Mouse (Mus musculus) E14TG2a.4 (cell line): ENCODE results near the gene Exoc6b.

Experiments
- H3K27me3 ChIP-seq: 2 replicates; pipeline ENCODE4 v1.6.1; 2014; ENCODE audit warnings: low read length, control low read depth; ENCODE audit not compliant: insufficient read depth
- H3K36me3 ChIP-seq: 2 replicates; pipeline ENCODE4 v1.6.1; 2014; ENCODE audit warnings: low read length, control low read depth; ENCODE audit not compliant: insufficient read depth
- H3K4me1 ChIP-seq: replicated peaks from 2 replicates; pipeline ENCODE4 v1.6.1; 2014; ENCODE audit warnings: low read depth, low read length, control low read depth
- H3K4me3 ChIP-seq: replicated peaks from 2 replicates; pipeline ENCODE4 v1.5.1; 2014; ENCODE audit warnings: mild to moderate bottlenecking, low read length
- H3K9me3 ChIP-seq: 2 replicates; pipeline ENCODE4 v1.6.1; 2014; ENCODE audit warnings: low read length, control low read depth
- CTCF ChIP-seq: conservative IDR thresholded peaks from 2 replicates; pipeline ENCODE4 v1.5.1; 2014; ENCODE audit warnings: low read length
- NANOG ChIP-seq: IDR thresholded peaks from 2 replicates; pipeline ENCODE4 v1.6.1; 2014; ENCODE audit warnings: borderline replicate concordance, low read length, mixed read lengths
- POU5F1 ChIP-seq: IDR thresholded peaks from 2 replicates; pipeline ENCODE4 v1.6.1; 2014; ENCODE audit warnings: low read length, borderline replicate concordance

Exoc6b gene

GRCm38 (mm10) chr6:84806132-84806730, 263.1 kb downstream of the Exoc6b start:
- H3K4me3 ChIP-seq, result no peak overlapping the region
- no peaks in the 10 kb centered on the region for H3K4me1 ChIP-seq
- no peaks in the 10 kb centered on the region for H3K36me3 ChIP-seq
- no peaks in the 10 kb centered on the region for H3K9me3 ChIP-seq
- TF ChIP-seq CTCF (no peak), NANOG (no peak), POU5F1 (no peak)
- no peaks in the 10 kb centered on the region for H3K27me3 ChIP-seq

- TF ChIP-seq CTCF (no peak), NANOG (no peak), POU5F1 (no peak)
- Histone ChIP-seq H3K36me3 (no peaks in the 10 kb centered on the region), H3K4me3 (no peak overlapping the region), H3K4me1 (no peaks in the 10 kb centered on the region), H3K9me3 (no peaks in the 10 kb centered on the region), H3K27me3 (no peaks in the 10 kb centered on the region)
Measured at GRCm38 (mm10) chr6:84798736-84799135, 270.6 kb downstream of the Exoc6b start.

GRCm38 (mm10) chr6:84783994-84784393, 285.3 kb downstream of the Exoc6b start:
- no peak overlapping the region for H3K4me3 ChIP-seq
- no peaks in the 10 kb centered on the region for H3K27me3 ChIP-seq
- H3K4me1 ChIP-seq, result no peaks in the 10 kb centered on the region
- no peaks in the 10 kb centered on the region for H3K36me3 ChIP-seq
- H3K9me3 ChIP-seq, result no peaks in the 10 kb centered on the region
- TF ChIP-seq NANOG (no peak), POU5F1 (no peak), CTCF (no peak)

GRCm38 (mm10) chr6:84779987-84780386, 289.3 kb downstream of the Exoc6b start:
- no peak overlapping the region for H3K4me3 ChIP-seq

GRCm38 (mm10) chr6:84778970-84779369, 290.3 kb downstream of the Exoc6b start:
- Histone ChIP-seq H3K36me3 (no peaks in the 10 kb centered on the region), H3K4me3 (no peak overlapping the region), H3K27me3 (no peaks in the 10 kb centered on the region), H3K4me1 (no peaks in the 10 kb centered on the region), H3K9me3 (no peaks in the 10 kb centered on the region)
- TF ChIP-seq CTCF (no peak), NANOG (no peak), POU5F1 (no peak)

More at GRCm38 (mm10) chr6:84779987-84780386, 289.3 kb downstream of the Exoc6b start:
- TF ChIP-seq NANOG (no peak), CTCF (no peak), POU5F1 (no peak)
- no peaks in the 10 kb centered on the region for H3K4me1 ChIP-seq
- H3K9me3 ChIP-seq, result no peaks in the 10 kb centered on the region
- no peaks in the 10 kb centered on the region for H3K27me3 ChIP-seq
- H3K36me3 ChIP-seq, result no peaks in the 10 kb centered on the region

GRCm38 (mm10) chr6:84775908-84776307, 293.4 kb downstream of the Exoc6b start:
- Histone ChIP-seq H3K4me3 (no peak overlapping the region), H3K9me3 (no peaks in the 10 kb centered on the region), H3K4me1 (no peaks in the 10 kb centered on the region), H3K36me3 (no peaks in the 10 kb centered on the region), H3K27me3 (no peaks in the 10 kb centered on the region)
- TF ChIP-seq POU5F1 (no peak), CTCF (no peak), NANOG (no peak)

- no peaks in the 10 kb centered on the region for H3K4me1 ChIP-seq
- H3K27me3 ChIP-seq, result no peaks in the 10 kb centered on the region
- no peak overlapping the region for H3K4me3 ChIP-seq
- peaks cover 9% of the 10 kb centered on the region for H3K9me3 ChIP-seq
- no peaks in the 10 kb centered on the region for H3K36me3 ChIP-seq
- TF ChIP-seq NANOG (no peak), CTCF (no peak), POU5F1 (no peak)
Measured at GRCm38 (mm10) chr6:84755266-84755665, 314.0 kb downstream of the Exoc6b start.

GRCm38 (mm10) chr6:84752806-84753420, 316.4 kb downstream of the Exoc6b start:
- TF ChIP-seq POU5F1, result no peak
- no peak for TF ChIP-seq NANOG
- TF ChIP-seq CTCF, result no peak
- no peaks in the 10 kb centered on the region for H3K4me1 ChIP-seq
- no peaks in the 10 kb centered on the region for H3K9me3 ChIP-seq
- H3K27me3 ChIP-seq, result no peaks in the 10 kb centered on the region
- H3K36me3 ChIP-seq, result no peaks in the 10 kb centered on the region
- no peak overlapping the region for H3K4me3 ChIP-seq

- Histone ChIP-seq H3K9me3 (no peaks in the 10 kb centered on the region), H3K4me3 (no peak overlapping the region), H3K27me3 (no peaks in the 10 kb centered on the region), H3K4me1 (no peaks in the 10 kb centered on the region), H3K36me3 (no peaks in the 10 kb centered on the region)
- no peak for TF ChIP-seq CTCF
- TF ChIP-seq POU5F1, result no peak
- no peak for TF ChIP-seq NANOG
Measured at GRCm38 (mm10) chr6:84751409-84751808, 317.9 kb downstream of the Exoc6b start.
